Mouse (Mus musculus): ENCODE results near the gene Tmem231.

Tmem231 gene

GRCm38 (mm10) chr8:111933348-111934076 lies at the start of gene Tmem231:
TSS of gene Tmem231 (minus strand) at chr8:111933881.
- peak; percentile 78 to 79 for DNase-seq (ENCODE audit: low spot score in 2 of 2)

GRCm38 (mm10) chr8:111982116-111982515 lies 48.4 kb upstream of the Tmem231 start:
- DNase-seq (ENCODE audit: low spot score in 2 of 2), result no peak

- DNase-seq (ENCODE audit: low spot score in 2 of 2), result no peak
Observed at GRCm38 (mm10) chr8:111978147-111978546, 44.5 kb upstream of the Tmem231 start.

GRCm38 (mm10) chr8:111976326-111976725 lies 42.6 kb upstream of the Tmem231 start:
- no peak for DNase-seq (ENCODE audit: low spot score in 2 of 2)

- DNase-seq (ENCODE audit: low spot score in 2 of 2), result no peak
Observed at GRCm38 (mm10) chr8:111975706-111976105, 42.0 kb upstream of the Tmem231 start.

- DNase-seq (ENCODE audit: low spot score in 2 of 2), result no peak
Observed at GRCm38 (mm10) chr8:111974138-111974537, 40.5 kb upstream of the Tmem231 start.

- DNase-seq (ENCODE audit: low spot score in 2 of 2), result no peak
Observed at GRCm38 (mm10) chr8:111968991-111969390, 35.3 kb upstream of the Tmem231 start.

- no peak for DNase-seq (ENCODE audit: low spot score in 2 of 2)
Observed at GRCm38 (mm10) chr8:111968541-111968940, 34.9 kb upstream of the Tmem231 start.

- DNase-seq (ENCODE audit: low spot score in 2 of 2), result no peak
Observed at GRCm38 (mm10) chr8:111967246-111967870, 33.7 kb upstream of the Tmem231 start.

GRCm38 (mm10) chr8:111964849-111965561 lies 31.3 kb upstream of the Tmem231 start:
- no peak for DNase-seq (ENCODE audit: low spot score in 2 of 2)

- no peak for DNase-seq (ENCODE audit: low spot score in 2 of 2)
Observed at GRCm38 (mm10) chr8:111964351-111964750, 30.7 kb upstream of the Tmem231 start.

- no peak for DNase-seq (ENCODE audit: low spot score in 2 of 2)
Observed at GRCm38 (mm10) chr8:111963546-111963945, 29.9 kb upstream of the Tmem231 start.

- DNase-seq (ENCODE audit: low spot score in 2 of 2), result no peak
Observed at GRCm38 (mm10) chr8:111963091-111963490, 29.4 kb upstream of the Tmem231 start.

- no peak for DNase-seq (ENCODE audit: low spot score in 2 of 2)
Observed at GRCm38 (mm10) chr8:111962589-111962988, 28.9 kb upstream of the Tmem231 start.

- DNase-seq (ENCODE audit: low spot score in 2 of 2), result no peak
Observed at GRCm38 (mm10) chr8:111961330-111961729, 27.6 kb upstream of the Tmem231 start.

- no peak for DNase-seq (ENCODE audit: low spot score in 2 of 2)
Observed at GRCm38 (mm10) chr8:111960591-111961321, 27.1 kb upstream of the Tmem231 start.

GRCm38 (mm10) chr8:111957231-111957630 lies 23.6 kb upstream of the Tmem231 start:
- DNase-seq (ENCODE audit: low spot score in 2 of 2), result no peak

GRCm38 (mm10) chr8:111955879-111956278 lies 22.2 kb upstream of the Tmem231 start:
- DNase-seq (ENCODE audit: low spot score in 2 of 2), result no peak

GRCm38 (mm10) chr8:111954844-111955594 lies 21.3 kb upstream of the Tmem231 start:
- no peak for DNase-seq (ENCODE audit: low spot score in 2 of 2)

- DNase-seq (ENCODE audit: low spot score in 2 of 2), result no peak
Observed at GRCm38 (mm10) chr8:111951936-111952335, 18.3 kb upstream of the Tmem231 start.

GRCm38 (mm10) chr8:111951317-111951716 lies 17.6 kb upstream of the Tmem231 start:
- peak; percentile 34 to 35 for DNase-seq (ENCODE audit: low spot score in 2 of 2)
